Mouse (Mus musculus) neural tube, embryonic 14.5 days (tissue): ENCODE results near the gene Pcsk6. TPM values are rescaled to one million over a fixed set of nuclear protein-coding genes. Genes with fewer than 3 reads are reported as not detected.

Source experiments
- ATAC-seq: fragments of 200-750 bp; cut with Nextera tagmentation; 2 replicates; pipeline ENCODE4 v1.8.0; 2017; ENCODE audit warnings: low read depth, mild to moderate bottlenecking, moderate TSS enrichment, moderate library complexity
- H3K27ac ChIP-seq: fragments of 300-500 bp; sonication (generic); 2 replicates; pipeline ENCODE4 v1.5.1; 2014; ENCODE audit warnings: low read depth, mild to moderate bottlenecking, control low read depth, low read length, moderate library complexity, mixed read lengths
- H3K27me3 ChIP-seq: fragments of 300-500 bp; sonication (generic); 2 replicates; pipeline ENCODE4 v1.6.1; 2014; ENCODE audit warnings: low read length; ENCODE audit not compliant: control insufficient read depth, insufficient read depth
- H3K36me3 ChIP-seq: fragments of 300-500 bp; sonication (generic); 2 replicates; pipeline ENCODE4 v1.6.1; 2014; ENCODE audit warnings: low read length, mixed read lengths; ENCODE audit not compliant: control insufficient read depth, insufficient read depth
- H3K4me1 ChIP-seq: fragments of 300-500 bp; sonication (generic); 2 replicates; pipeline ENCODE4 v1.6.1; 2014; ENCODE audit warnings: low read length; ENCODE audit not compliant: control insufficient read depth, insufficient read depth
- H3K4me2 ChIP-seq: fragments of 300-500 bp; sonication (generic); 2 replicates; pipeline ENCODE4 v1.6.1; 2014; ENCODE audit warnings: mild to moderate bottlenecking, low read depth, low read length, control low read depth
- H3K4me3 ChIP-seq: fragments of 300-500 bp; sonication (generic); 2 replicates; pipeline ENCODE4 v1.5.1; 2014; ENCODE audit warnings: low read depth, low read length, control low read depth, mixed read lengths
- H3K9ac ChIP-seq: fragments of 300-500 bp; sonication (generic); replicated peaks from 2 replicates; pipeline ENCODE4 v1.6.1; 2014; ENCODE audit warnings: low read depth, mild to moderate bottlenecking, control low read depth, low read length, mixed read lengths
- H3K9me3 ChIP-seq: fragments of 300-500 bp; sonication (generic); 2 replicates; pipeline ENCODE4 v1.6.1; 2016; ENCODE audit warnings: low read length; ENCODE audit not compliant: control insufficient read depth
- WGBS: fragments of 180-500 bp; shearing (Covaris S2); extraction: QIAGEN DNeasy Blood & Tissue Kit; methylation state at CpG from one replicate; pipeline ENCODE4 v1.1.7; 2014; 5-methylcytosine and 5-hydroxymethylcytosine counted together
- polyA plus RNA-seq: library from polyadenylated mRNA; unstranded; fragments of >200 nt; fragmentation: Nextera tagmentation; extraction: Ambion mirVana; gene quantifications from 2 replicates; pipeline ENCODE4 v1.2.1, GENCODE M21; 2014

Gene Pcsk6
- polyA plus RNA-seq, 1 experiment from 2014 or later: 2.6 TPM

DNA sequence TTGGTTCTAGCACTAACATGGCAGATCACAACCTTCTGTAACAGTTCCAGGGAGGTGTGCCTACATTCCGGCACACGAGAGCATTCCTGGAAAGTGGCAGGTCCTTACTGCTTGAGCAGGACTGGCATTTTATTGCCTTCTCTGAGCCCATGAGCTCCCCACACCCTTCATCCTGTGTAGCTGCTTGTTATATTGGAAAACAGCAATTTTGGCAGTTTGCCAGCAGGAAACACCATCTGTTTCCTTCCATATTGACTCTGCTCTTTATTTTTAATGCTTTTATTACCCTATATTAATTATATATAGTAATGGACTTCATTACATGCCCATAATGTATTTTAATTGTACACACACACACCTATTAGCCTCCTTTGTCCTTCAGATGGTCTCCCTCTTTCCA lies 214.9 kb downstream of the Pcsk6 start:
- no peak overlapping the region for H3K4me3 ChIP-seq
- H3K27ac ChIP-seq: no peak overlapping the region
- H3K9ac ChIP-seq: no peak overlapping the region
- H3K4me1 ChIP-seq: peaks cover 9% of the 10 kb centered on the region; the same call in 1 of the 2 replicates
- no peaks in the 10 kb centered on the region for H3K27me3 ChIP-seq
- WGBS: 54% methylated on average over 2 of the region's 2 CpGs
- no peak for ATAC-seq
- peaks cover 38% of the 10 kb centered on the region for H3K36me3 ChIP-seq
- H3K9me3 ChIP-seq: no peaks in the 10 kb centered on the region
- no peak overlapping the region for H3K4me2 ChIP-seq

GRCm38 (mm10) chr7:66079364-66080230 lies 218.1 kb downstream of the Pcsk6 start, which contains the start of gene Selenos:
Gene Selenos, plus strand, starts transcription at chr7:66079649.
- peak within 1 kb of the TSS; percentile 91 for H3K4me2 ChIP-seq
- WGBS: under 1% methylated on average over 65 of the region's 65 CpGs
- H3K4me3 ChIP-seq: peak within 1 kb of the TSS; percentile 79
- H3K27me3 ChIP-seq: no peaks in the 10 kb centered on the region
- peaks cover 10% of the 10 kb centered on the region; the same call in 1 of the 2 replicates for H3K4me1 ChIP-seq
- peak within 1 kb of the TSS; percentile 72 for H3K27ac ChIP-seq
- peak; percentile 100 for ATAC-seq
- H3K9ac ChIP-seq: peak within 1 kb of the TSS; percentile 64
- no peaks in the 10 kb centered on the region for H3K9me3 ChIP-seq
- H3K36me3 ChIP-seq: peaks cover 29% of the 10 kb centered on the region

GRCm38 (mm10) chr7:66080231-66080613 lies 218.7 kb downstream of the Pcsk6 start:
- peaks cover 10% of the 10 kb centered on the region; the same call in 1 of the 2 replicates for H3K4me1 ChIP-seq
- H3K4me2 ChIP-seq: peak overlapping the region; percentile 91
- no peaks in the 10 kb centered on the region for H3K27me3 ChIP-seq
- H3K9ac ChIP-seq: peak overlapping the region; percentile 64
- H3K36me3 ChIP-seq: peaks cover 27% of the 10 kb centered on the region
- WGBS: 40% methylated on average over 5 of the region's 5 CpGs
- ATAC-seq: no peak
- H3K27ac ChIP-seq: no peak overlapping the region; the same call in 1 of the 2 replicates
- peak overlapping the region; percentile 79 for H3K4me3 ChIP-seq
- no peaks in the 10 kb centered on the region for H3K9me3 ChIP-seq

DNA sequence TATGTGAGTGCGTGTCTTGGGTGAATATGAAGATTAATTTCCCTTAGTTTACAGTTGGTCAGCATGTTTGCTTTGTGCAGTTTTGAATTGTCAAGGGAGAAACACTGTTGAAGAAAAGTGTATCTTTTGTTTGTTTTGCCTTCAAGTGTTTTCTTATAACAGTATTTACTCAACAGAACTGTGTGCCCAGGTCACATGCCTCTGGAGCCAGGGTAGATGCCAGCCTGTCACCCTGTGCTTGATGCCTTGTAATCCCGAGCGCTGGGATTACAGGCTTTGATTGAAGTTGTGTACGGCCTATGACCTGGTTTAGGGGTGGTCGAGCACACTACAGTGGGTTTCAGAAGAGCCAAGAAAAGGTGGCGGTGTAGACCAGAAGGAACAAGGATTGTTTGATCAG lies 222.2 kb downstream of the Pcsk6 start:
- WGBS: 92% methylated on average over 6 of the region's 6 CpGs
- Histone ChIP-seq H3K4me3 (no peak overlapping the region), H3K9ac (no peak overlapping the region), H3K4me2 (no peak overlapping the region), H3K27me3 (no peaks in the 10 kb centered on the region), H3K4me1 (peaks cover 10% of the 10 kb centered on the region; the same call in 1 of the 2 replicates), H3K9me3 (no peaks in the 10 kb centered on the region), H3K36me3 (peaks cover 38% of the 10 kb centered on the region), H3K27ac (no peak overlapping the region)
- ATAC-seq: no peak

DNA sequence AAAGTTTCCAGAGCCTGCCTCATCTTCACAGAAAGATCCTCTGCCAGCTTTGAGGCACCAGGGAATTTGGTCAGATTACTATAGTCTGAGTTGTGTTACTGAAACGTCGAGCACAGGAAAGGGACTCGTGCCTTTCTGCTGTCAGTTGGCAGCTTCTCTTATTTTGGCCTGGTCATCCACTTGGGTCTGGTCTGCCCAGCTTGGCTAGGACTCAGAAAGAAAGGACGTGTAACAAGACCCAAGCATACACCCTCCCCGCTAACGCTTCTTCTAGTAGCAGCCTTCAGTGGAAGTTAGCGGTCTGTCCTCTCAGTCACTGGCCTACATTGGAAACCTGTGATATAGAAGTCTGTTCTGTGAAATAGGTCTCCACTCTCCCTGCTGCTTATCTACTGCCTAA lies 223.0 kb downstream of the Pcsk6 start:
- ATAC-seq: no peak
- Histone ChIP-seq H3K9ac (no peak overlapping the region), H3K4me1 (peaks cover 10% of the 10 kb centered on the region; the same call in 1 of the 2 replicates), H3K4me3 (no peak overlapping the region), H3K27me3 (no peaks in the 10 kb centered on the region), H3K27ac (no peak overlapping the region), H3K4me2 (no peak overlapping the region), H3K36me3 (peaks cover 44% of the 10 kb centered on the region), H3K9me3 (no peaks in the 10 kb centered on the region)
- WGBS: 87% methylated on average over 7 of the region's 7 CpGs

DNA sequence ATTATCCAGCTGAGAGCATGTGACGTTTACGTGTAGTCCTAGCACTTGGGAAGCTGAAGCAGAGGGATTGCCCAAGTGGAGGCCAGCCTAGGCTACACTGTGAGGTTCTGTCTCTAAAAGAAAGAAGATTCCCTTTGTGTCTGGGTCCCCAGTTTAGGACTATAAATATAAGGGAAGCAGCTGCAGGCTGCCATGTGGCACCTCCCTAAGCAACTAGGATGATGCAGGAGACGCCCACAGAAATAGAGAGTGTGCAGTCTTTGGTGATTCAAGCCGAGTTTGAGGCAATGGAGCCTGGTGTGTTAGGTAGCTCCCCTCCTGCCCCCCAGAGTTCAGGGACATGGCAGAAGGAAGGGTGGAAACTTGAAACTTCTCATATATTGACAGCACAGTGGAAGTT lies 226.1 kb downstream of the Pcsk6 start:
- ATAC-seq: no peak
- H3K4me1 ChIP-seq: no peaks in the 10 kb centered on the region
- 95% methylated on average over 4 of the region's 4 CpGs for WGBS
- H3K9ac ChIP-seq: no peak overlapping the region
- H3K4me3 ChIP-seq: no peak overlapping the region
- H3K9me3 ChIP-seq: no peaks in the 10 kb centered on the region
- H3K27me3 ChIP-seq: no peaks in the 10 kb centered on the region
- no peak overlapping the region for H3K27ac ChIP-seq
- peaks cover 61% of the 10 kb centered on the region for H3K36me3 ChIP-seq
- no peak overlapping the region for H3K4me2 ChIP-seq

GRCm38 (mm10) chr7:66088077-66088476 lies 226.5 kb downstream of the Pcsk6 start:
- H3K9ac ChIP-seq: no peak overlapping the region
- no peaks in the 10 kb centered on the region for H3K9me3 ChIP-seq
- H3K27me3 ChIP-seq: no peaks in the 10 kb centered on the region
- no peak overlapping the region for H3K4me3 ChIP-seq
- H3K27ac ChIP-seq: no peak overlapping the region
- H3K4me1 ChIP-seq: no peaks in the 10 kb centered on the region
- no peak overlapping the region for H3K4me2 ChIP-seq
- ATAC-seq: no peak
- WGBS: 97% methylated on average over 2 of the region's 2 CpGs
- H3K36me3 ChIP-seq: peaks cover 59% of the 10 kb centered on the region

- H3K4me1 ChIP-seq: no peaks in the 10 kb centered on the region
- H3K27me3 ChIP-seq: no peaks in the 10 kb centered on the region
- H3K4me3 ChIP-seq: no peak overlapping the region
- ATAC-seq: no peak
- WGBS: 90% methylated on average over 11 of the region's 11 CpGs
- no peak overlapping the region for H3K27ac ChIP-seq
- no peaks in the 10 kb centered on the region for H3K9me3 ChIP-seq
- H3K9ac ChIP-seq: no peak overlapping the region
- peaks cover 40% of the 10 kb centered on the region for H3K36me3 ChIP-seq
- no peak overlapping the region for H3K4me2 ChIP-seq
These were observed 229.2 kb downstream of the Pcsk6 start for GRCm38 (mm10) chr7:66090676-66091190.

GRCm38 (mm10) chr7:66091553-66091952 lies 230.0 kb downstream of the Pcsk6 start:
- ATAC-seq: no peak
- no peaks in the 10 kb centered on the region for H3K9me3 ChIP-seq
- no peak overlapping the region for H3K27ac ChIP-seq
- H3K4me2 ChIP-seq: no peak overlapping the region
- peaks cover 35% of the 10 kb centered on the region for H3K36me3 ChIP-seq
- no peak overlapping the region for H3K4me3 ChIP-seq
- H3K9ac ChIP-seq: no peak overlapping the region
- no peaks in the 10 kb centered on the region for H3K4me1 ChIP-seq
- 84% methylated on average over 7 of the region's 7 CpGs for WGBS
- no peaks in the 10 kb centered on the region for H3K27me3 ChIP-seq
